Mouse (Mus musculus): ENCODE results near the gene Rprd1b.

Gene Rprd1b

GRCm38 (mm10) chr2:158127245-158127644, 98.9 kb downstream of the Rprd1b start:
- DNase-seq (ENCODE audit: low spot score): no peak

DNA sequence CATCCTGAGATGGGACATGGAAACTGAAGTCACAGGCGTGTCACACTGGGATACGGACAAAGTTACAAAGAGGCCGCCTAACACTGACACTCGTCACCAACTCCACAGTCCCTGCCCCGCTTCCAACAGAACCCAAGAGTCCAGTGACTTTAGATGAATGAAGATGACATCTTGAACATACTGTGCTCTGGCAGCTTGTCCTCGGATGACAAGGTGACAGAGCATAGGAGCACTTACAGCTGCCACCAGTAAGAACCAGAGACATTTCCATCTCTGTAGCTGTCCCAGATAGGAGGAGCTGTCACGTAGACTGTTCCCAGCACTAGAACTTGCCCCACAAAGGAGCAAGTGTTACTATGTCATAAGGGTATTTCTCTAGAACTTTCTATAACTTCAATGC, 99.6 kb downstream of the Rprd1b start:
- no peak for DNase-seq (ENCODE audit: low spot score)

- DNase-seq (ENCODE audit: low spot score): no peak
Observed at GRCm38 (mm10) chr2:158128461-158129130, 100.3 kb downstream of the Rprd1b start.

- DNase-seq (ENCODE audit: low spot score): no peak
Observed at GRCm38 (mm10) chr2:158129291-158130002, 101.2 kb downstream of the Rprd1b start.

- DNase-seq (ENCODE audit: low spot score): peak; percentile 31
Observed at GRCm38 (mm10) chr2:158130391-158130986, 102.2 kb downstream of the Rprd1b start.

GRCm38 (mm10) chr2:158131197-158131835, 103.0 kb downstream of the Rprd1b start:
- no peak for DNase-seq (ENCODE audit: low spot score)

- DNase-seq (ENCODE audit: low spot score): no peak
Observed at GRCm38 (mm10) chr2:158132320-158132719, 104.0 kb downstream of the Rprd1b start.

- DNase-seq (ENCODE audit: low spot score): no peak
Observed at GRCm38 (mm10) chr2:158133050-158133449, 104.8 kb downstream of the Rprd1b start.

DNA sequence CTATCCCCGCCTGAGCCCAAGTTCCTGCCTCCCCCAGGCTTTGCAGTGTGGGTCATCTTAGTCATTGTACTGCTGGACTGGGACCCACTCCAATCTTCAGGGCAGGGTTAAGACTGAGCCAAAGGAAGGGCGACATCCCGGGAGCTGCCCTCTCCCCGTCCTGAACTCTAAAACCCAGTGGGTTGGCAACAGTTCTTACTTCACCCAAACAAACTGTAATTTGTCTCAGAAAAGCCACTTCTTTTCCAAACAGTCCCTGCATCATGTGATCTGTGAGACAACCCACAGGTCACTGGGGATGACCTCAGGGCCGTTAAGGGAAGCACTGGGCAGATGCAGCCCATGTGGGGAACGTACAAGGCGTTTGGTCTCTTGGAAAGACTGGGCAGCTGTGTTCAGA, 107.9 kb downstream of the Rprd1b start:
- DNase-seq (ENCODE audit: low spot score): no peak

- DNase-seq (ENCODE audit: low spot score): no peak
Observed at GRCm38 (mm10) chr2:158137771-158138170, 109.5 kb downstream of the Rprd1b start.

DNA sequence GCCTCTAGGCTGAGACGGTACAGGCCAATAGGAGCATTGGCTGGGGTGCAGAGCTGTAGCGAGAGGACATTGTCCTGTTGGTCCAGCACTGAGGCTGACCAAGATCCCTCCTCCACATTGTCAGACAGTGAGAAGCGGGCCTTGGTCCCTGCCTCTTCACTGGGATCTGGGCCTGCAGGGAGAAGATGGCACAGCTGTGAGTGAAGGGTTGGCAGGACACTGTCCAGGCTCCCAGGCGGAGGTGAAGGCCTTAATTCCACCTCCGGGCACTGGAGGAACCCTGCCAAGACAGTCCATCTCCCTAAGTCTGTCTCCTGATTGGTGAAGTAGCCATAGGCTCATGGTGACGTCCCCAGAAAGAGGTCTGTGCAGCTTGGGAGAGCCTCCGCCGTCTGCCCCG, 110.5 kb downstream of the Rprd1b start:
- no peak for DNase-seq (ENCODE audit: low spot score)

DNA sequence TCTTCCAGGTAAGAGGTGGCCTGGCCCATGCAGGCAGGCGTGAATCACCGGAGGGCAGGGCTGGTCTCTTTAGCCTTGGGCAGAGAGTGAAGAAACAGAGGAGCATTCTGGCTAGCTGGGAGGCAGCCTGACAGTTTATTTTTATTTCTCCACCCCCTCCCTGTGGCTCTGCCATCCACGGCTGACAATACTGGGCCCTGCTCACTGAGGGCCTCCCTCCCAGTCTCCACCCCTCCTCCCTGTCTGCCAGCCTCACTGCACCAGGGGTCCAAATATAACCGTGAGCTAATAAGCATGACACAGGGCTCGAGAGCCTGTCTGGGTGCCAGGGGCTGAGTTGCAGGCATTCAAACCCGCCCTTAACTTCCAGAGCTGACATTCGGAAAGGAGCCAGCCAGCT, 111.3 kb downstream of the Rprd1b start:
- DNase-seq (ENCODE audit: low spot score): peak; percentile 34

DNA sequence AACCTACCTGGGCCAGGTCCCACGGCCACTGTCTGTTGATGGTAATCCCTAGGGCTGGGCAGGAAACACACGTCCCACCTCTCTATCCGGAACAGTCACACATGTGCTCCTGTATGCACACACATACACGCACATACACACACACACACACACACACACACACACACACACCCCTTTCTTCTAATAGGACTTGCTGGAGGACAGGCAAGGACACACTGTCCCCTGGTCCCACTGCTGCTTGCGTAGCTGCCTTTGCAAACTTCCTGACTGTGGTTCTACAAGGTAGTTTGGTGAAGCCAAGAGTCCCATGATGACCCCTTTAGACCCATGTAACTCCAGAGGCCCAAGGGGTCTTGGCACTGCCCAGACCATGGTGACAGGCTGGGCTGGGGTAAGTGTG, 112.4 kb downstream of the Rprd1b start:
- no peak for DNase-seq (ENCODE audit: low spot score)

DNA sequence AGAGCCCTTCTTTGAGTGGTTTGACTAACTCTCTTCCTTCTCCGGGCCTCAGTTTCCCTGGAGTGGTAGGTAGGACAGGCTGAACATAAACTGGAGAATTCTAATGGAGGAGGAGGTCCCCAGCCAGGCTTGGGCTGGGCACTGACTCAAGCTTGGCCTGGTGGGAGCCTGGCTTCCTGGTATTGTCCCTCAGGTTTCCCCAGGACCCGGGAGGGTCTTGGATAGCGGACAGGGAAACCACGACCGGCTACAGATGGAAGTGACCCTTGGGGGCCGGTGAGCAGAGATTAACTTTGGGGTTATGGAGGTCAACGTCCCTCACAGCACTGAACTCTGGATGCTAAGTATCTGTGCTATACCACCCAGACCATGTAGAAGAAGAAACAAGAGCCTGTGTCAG, 113.0 kb downstream of the Rprd1b start:
- DNase-seq (ENCODE audit: low spot score): no peak

GRCm38 (mm10) chr2:158141690-158142440, 113.6 kb downstream of the Rprd1b start:
- no peak for DNase-seq (ENCODE audit: low spot score)

DNA sequence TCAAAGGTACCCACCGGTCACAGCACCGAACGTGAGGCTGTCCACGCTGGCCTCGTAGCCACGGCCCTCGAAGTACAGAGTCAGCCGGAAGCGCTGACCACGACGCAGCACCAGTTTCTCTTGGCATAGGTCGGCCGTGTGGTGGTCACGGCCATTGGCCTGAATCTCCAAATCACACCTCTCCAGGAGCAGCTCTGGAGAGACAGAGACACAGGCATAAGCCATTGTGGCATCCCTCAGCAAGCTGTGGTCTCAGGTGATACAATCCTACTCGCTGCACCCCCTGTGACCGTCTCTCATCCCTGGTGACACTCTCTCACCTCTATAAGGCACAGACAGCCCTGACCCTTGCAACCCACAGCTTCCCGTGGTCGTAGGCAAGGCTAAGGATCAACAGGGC, 114.7 kb downstream of the Rprd1b start:
- no peak for DNase-seq (ENCODE audit: low spot score)

DNA sequence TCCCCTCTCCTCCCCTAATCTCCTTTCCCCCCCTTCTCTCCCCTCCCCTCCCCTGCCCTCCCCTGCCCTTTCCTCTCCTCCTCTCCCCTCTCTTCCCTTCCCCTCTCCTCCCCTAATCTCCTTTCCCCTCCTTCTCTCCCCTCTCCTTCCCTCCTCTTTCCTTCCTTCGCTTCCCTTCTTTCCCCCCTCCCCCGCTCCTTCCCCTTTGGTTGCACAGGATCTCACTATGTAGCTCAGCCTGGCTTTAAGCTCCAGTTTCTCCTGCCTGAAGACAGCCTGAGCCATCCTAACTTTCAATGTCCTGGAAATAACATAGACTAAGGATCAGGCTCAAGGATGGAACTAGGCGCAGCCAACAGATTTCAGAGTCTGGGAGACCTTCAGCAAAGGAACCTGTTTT, 115.5 kb downstream of the Rprd1b start:
- no peak for DNase-seq (ENCODE audit: low spot score)

DNA sequence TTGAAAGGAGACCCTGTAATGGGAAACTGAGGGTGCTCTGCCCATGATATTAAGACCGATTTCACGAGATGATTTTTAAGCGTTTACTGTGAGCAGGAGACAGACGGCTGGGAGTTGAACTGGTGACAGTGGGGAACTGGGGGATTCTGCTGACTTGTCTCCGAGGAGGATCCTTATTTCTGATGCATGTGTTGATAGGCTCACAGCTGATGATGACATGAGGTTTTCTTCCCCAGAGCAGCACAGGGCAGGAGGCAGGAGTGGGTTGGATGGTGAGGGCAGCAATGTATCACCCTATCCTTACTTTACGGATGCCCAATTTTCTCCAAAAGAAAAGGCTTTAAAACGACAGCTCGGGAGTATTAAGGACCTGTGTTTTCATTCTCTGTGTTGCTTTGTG, 116.0 kb downstream of the Rprd1b start:
- DNase-seq (ENCODE audit: low spot score): no peak

GRCm38 (mm10) chr2:158144750-158145527, 116.6 kb downstream of the Rprd1b start:
- no peak for DNase-seq (ENCODE audit: low spot score)

DNA sequence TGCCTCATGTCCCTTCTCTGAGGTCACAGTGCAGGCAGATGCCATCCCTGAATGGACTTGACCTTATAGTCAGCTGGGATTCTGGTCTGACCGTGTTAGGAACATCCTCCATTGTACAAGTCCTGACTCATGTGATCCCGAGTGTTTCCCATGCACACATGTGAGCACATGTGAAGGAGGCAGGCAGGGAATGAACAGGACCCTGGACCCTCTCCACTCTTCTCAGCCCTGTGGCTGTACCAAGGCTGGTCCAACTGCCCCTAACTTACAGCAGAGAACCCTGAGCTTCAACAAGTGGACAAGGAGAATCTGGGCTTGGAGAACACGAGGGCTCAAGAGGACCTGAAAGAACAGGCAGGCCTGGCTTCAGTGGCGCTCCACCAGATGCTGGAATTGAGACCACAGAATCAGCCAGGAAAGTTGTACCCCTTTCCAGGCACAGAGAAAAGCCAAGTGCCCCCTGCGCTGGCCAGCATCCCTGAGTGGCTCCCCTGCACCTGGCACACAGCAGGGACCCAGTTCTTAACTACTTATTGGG, 117.3 kb downstream of the Rprd1b start:
- DNase-seq (ENCODE audit: low spot score): no peak

DNA sequence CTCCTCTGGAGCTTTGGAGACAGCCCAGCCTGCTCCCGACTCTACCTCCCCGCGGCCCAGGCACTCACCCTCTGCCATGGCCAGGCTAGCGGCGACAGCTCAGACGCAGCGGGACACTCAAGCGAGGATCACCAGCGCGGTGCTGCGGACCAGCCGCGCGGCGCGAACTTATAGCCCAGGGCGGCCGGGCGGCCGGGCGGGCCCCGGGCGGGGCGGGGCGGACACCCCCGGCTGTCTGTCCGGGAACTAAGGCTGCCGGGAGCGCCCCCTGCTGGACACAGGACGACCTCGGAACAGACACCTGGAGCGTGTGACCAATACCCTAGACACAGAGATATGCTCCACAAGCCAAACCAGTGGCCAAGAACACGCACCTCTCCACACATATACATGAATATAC, 117.9 kb downstream of the Rprd1b start, which contains the start of gene Tgm2:
Gene Tgm2, minus strand, starts transcription at position 214 of the 400 bp plus-strand sequence.
- peak; percentile 79 for DNase-seq (ENCODE audit: low spot score)

All from layer of hippocampus, adult 11-12 months (tissue).